Mouse (Mus musculus) cerebellum, adult 2 months (tissue): ENCODE data around the gene Nmrk2. TPM values are rescaled to one million over a fixed set of nuclear protein-coding genes. Genes with fewer than 3 reads are reported as not detected.

Experiments
- DNase-seq, 2 experiments: peaks; one replicate each; pipeline ENCODE4 v3.0.0; 2021
- H3K27ac ChIP-seq: fragments of 200-500 bp; 2 replicates; pipeline ENCODE4 v1.5.1; 2012; ENCODE audit warnings: low read length, control low read depth, inconsistent platforms; ENCODE audit not compliant: insufficient read depth
- H3K27me3 ChIP-seq: fragments of 200-500 bp; 2 replicates; pipeline ENCODE4 v1.6.1; 2012; ENCODE audit warnings: inconsistent platforms, mild to moderate bottlenecking, low read length, moderate library complexity; ENCODE audit not compliant: control insufficient read depth, insufficient read depth
- H3K4me1 ChIP-seq: fragments of 200-500 bp; 2 replicates; pipeline ENCODE4 v1.6.1; 2011; ENCODE audit warnings: low read length; ENCODE audit not compliant: control insufficient read depth, insufficient read depth
- H3K4me3 ChIP-seq: fragments of 200-500 bp; replicated peaks from 2 replicates; pipeline ENCODE3; 2011; ENCODE audit warnings: mild to moderate bottlenecking, low read depth, low read length, control low read depth; ENCODE audit not compliant: insufficient read depth
- CTCF ChIP-seq: fragments of 200-500 bp; IDR thresholded peaks from 2 replicates; pipeline ENCODE4 v1.5.1; 2011; ENCODE audit warnings: low read depth, mild to moderate bottlenecking, control low read depth, low read length, moderate library complexity, borderline replicate concordance; ENCODE audit not compliant: insufficient read depth
- POLR2A ChIP-seq: fragments of 200-500 bp; IDR thresholded peaks from 2 replicates; pipeline ENCODE4 v1.6.1; 2011; ENCODE audit warnings: low read length, control low read depth, borderline replicate concordance; ENCODE audit not compliant: insufficient read depth
- WGBS: fragments of 180-500 bp; shearing (Covaris S2); methylation state at CpG from one replicate; pipeline ENCODE4 v1.1.7; 2018; 5-methylcytosine and 5-hydroxymethylcytosine counted together
- polyA plus RNA-seq: library from polyadenylated mRNA; depleted of rRNA; stranded (reverse); fragments of >200 nt; gene quantifications from 2 replicates; pipeline ENCODE4 v1.2.3, GENCODE M21; 2012; rRNA removed

Gene Nmrk2
- polyA plus RNA-seq, 1 experiment: 0.16 TPM

DNA sequence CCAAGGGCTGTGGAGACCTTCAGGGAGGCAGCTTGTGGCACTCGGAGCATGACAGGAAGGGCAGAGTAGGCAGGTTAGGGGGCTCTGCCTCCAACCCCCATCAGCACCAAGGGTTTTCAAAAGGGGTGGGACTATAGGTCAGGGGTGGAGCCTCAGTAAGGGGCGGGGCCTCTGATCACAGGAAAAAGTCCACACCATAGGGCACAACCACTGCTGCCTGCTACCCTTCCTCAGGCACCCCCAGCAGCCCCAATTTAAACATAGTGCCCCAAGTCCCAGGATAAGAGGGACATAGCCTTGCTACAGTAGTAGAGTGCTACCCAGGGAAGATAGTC is 39.6 kb downstream of the Nmrk2 start:
- 65% methylated on average over 2 of the region's 2 CpGs for WGBS
- TF ChIP-seq POLR2A (no peak), CTCF (no peak)
- Histone ChIP-seq H3K27me3 (no peaks in the 10 kb centered on the region), H3K4me3 (no peak overlapping the region), H3K27ac (no peak overlapping the region), H3K4me1 (peaks cover 51% of the 10 kb centered on the region)
- DNase-seq: no peak

DNA sequence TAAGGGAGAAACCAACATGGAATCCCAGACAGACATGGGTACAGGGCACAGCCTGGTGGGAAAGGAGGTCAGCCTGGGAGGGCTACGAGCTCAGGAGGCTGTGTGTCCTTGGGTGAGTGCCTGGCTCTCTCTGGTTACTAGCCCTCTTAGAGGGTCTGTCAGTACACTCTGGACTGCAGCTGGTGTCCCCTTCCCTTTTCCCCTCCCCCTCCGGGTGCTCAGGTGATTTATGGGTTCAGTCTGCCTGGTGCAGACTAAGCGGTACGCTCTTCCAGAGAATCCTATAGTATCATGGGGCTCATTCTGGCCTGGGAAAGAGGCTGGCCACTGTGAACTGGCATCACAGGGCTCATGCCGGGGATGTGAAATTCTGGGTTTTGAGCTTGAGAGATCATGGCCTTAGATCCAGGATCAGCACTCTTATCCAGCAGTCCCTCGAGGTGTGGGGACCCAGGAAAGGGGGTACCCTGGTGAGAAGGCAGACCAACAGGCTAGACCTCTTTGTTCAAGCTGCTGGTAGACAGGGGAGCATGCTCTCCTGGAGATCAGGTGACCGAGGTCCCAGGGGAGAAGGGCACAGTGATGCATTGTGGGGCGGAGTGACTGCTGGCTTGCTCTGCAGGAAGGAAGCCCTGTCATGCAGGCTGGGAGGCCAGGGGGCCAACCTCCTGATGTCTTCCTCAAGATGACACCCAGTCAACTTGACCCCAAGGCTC is 40.1 kb downstream of the Nmrk2 start:
- no peak for TF ChIP-seq CTCF
- no peak for TF ChIP-seq POLR2A
- Histone ChIP-seq H3K4me3 (no peak overlapping the region), H3K4me1 (peaks cover 51% of the 10 kb centered on the region), H3K27ac (no peak overlapping the region), H3K27me3 (no peaks in the 10 kb centered on the region)
- WGBS: 83% methylated on average over 8 of the region's 8 CpGs
- DNase-seq: no peak

DNA sequence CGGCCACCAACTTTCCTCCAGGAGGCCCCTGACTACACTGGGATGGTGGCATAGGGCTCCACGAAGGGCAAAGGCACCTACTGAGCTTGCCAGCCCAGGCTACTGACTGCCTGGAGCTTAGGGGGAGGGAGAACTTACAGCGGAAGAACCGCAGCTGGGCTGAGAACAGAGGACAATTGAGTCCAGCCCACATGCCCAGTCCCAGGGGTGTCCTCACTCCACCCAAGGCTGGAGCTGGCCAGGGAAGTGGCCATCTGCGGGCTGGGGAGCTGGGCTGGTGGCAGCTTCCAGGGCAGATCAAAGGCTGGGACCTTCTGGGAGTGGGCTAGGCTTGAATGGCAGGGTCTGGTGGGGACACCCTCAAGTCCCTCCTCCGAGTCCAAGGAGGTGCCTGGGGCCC is 47.1 kb downstream of the Nmrk2 start:
- H3K4me3 ChIP-seq: no peak overlapping the region
- no peaks in the 10 kb centered on the region for H3K27me3 ChIP-seq
- peak overlapping the region; percentile 60; the same call in 1 of the 2 replicates for H3K27ac ChIP-seq
- no peak for DNase-seq
- no peak for TF ChIP-seq POLR2A
- peaks cover 6% of the 10 kb centered on the region for H3K4me1 ChIP-seq
- WGBS: 46% methylated on average over 6 of the region's 6 CpGs

- Histone ChIP-seq H3K4me3 (no peak overlapping the region), H3K27ac (no peak overlapping the region), H3K27me3 (no peaks in the 10 kb centered on the region), H3K4me1 (0 out of 2 replicates have a peak, but pooled peaks cover 4% of the 10 kb centered on the region)
- DNase-seq: no peak
- WGBS: 86% methylated on average over 12 of the region's 12 CpGs
- no peak for TF ChIP-seq CTCF
- TF ChIP-seq POLR2A: no peak
These were observed 47.5 kb downstream of the Nmrk2 start for GRCm38 (mm10) chr10:81154313-81154712.

- no peak for TF ChIP-seq POLR2A
- TF ChIP-seq CTCF: no peak
- 54% methylated on average over 12 of the region's 12 CpGs for WGBS
- no peak for DNase-seq
- Histone ChIP-seq H3K4me1 (0 out of 2 replicates have a peak, but pooled peaks cover 4% of the 10 kb centered on the region), H3K27me3 (no peaks in the 10 kb centered on the region), H3K4me3 (no peak overlapping the region), H3K27ac (no peak overlapping the region)
These were observed 49.2 kb downstream of the Nmrk2 start for GRCm38 (mm10) chr10:81152609-81153008.

DNA sequence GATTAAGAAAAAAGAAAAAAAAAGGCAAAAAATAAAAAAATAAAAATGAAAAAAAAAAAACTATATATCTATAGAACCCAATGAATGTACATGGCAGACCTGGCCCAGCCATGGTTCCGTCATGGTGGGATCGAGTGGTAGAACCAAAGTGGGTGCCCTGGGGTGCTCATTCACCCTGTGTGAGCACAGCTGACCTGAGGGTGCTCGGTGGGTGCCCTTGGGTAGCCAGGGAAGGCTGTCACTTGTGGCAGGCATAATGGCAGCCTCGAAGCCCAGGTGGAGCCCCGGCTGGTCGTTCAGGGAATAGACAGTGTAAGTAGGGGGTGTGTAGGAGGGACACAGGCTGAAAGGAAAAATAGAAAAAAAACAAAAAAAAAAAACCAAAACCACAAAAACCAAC is 50.6 kb downstream of the Nmrk2 start:
- WGBS: 52% methylated on average over 6 of the region's 6 CpGs
- Histone ChIP-seq H3K27ac (no peak overlapping the region), H3K4me3 (no peak overlapping the region), H3K27me3 (no peaks in the 10 kb centered on the region), H3K4me1 (0 out of 2 replicates have a peak, but pooled peaks cover 8% of the 10 kb centered on the region)
- TF ChIP-seq CTCF: no peak
- no peak for TF ChIP-seq POLR2A
- DNase-seq: no peak

Other genes with a start within 250 kb of the Nmrk2 start
- gene Gng7, start 187.1 kb downstream of the Nmrk2 start, polyA plus RNA-seq: 21.0 and 23.0 TPM in 2 replicates
- gene Diras1, start 176.4 kb downstream of the Nmrk2 start, polyA plus RNA-seq: 126 and 136 TPM in 2 replicates
- gene Slc39a3, start 164.6 kb downstream of the Nmrk2 start, polyA plus RNA-seq: 75.2 and 77.0 TPM in 2 replicates
- 231 and 240 TPM in 2 replicates for gene Sgta, start 141.9 kb downstream of the Nmrk2 start, polyA plus RNA-seq
- 54.7 and 55.3 TPM in 2 replicates for gene Thop1, start 132.0 kb downstream of the Nmrk2 start, polyA plus RNA-seq
- gene Creb3l3, start 103.2 kb downstream of the Nmrk2 start, polyA plus RNA-seq: 0.33 and 0.41 TPM in 2 replicates
- 161 and 187 TPM in 2 replicates for gene Map2k2, start 96.1 kb downstream of the Nmrk2 start, polyA plus RNA-seq
- 61.6 and 62.9 TPM in 2 replicates for gene Zbtb7a, start 66.8 kb downstream of the Nmrk2 start, polyA plus RNA-seq
- 34.8 and 36.0 TPM in 2 replicates for gene Pias4, start 34.1 kb downstream of the Nmrk2 start, polyA plus RNA-seq
- gene Eef2, start 25.4 kb downstream of the Nmrk2 start, polyA plus RNA-seq: 1,163 and 1,164 TPM in 2 replicates
- 70.7 and 73.0 TPM in 2 replicates for gene Dapk3, start 19.0 kb downstream of the Nmrk2 start, polyA plus RNA-seq
- not detected in 2 replicates for gene 4930442H23Rik, start 18.2 kb downstream of the Nmrk2 start, polyA plus RNA-seq
- 115 and 122 TPM in 2 replicates for gene Atcay, start 28.8 kb upstream of the Nmrk2 start, polyA plus RNA-seq
- 77.6 and 79.6 TPM in 2 replicates for gene Zfr2, start 31.1 kb upstream of the Nmrk2 start, polyA plus RNA-seq
- 124 and 141 TPM in 2 replicates for gene Matk, start 50.9 kb upstream of the Nmrk2 start, polyA plus RNA-seq
- gene Mrpl54, start 64.9 kb upstream of the Nmrk2 start, polyA plus RNA-seq: 81.4 and 84.9 TPM in 2 replicates
- 61.8 and 63.9 TPM in 2 replicates for gene Apba3, start 64.9 kb upstream of the Nmrk2 start, polyA plus RNA-seq
- 0.51 and 1.2 TPM in 2 replicates for gene Tjp3, start 89.5 kb upstream of the Nmrk2 start, polyA plus RNA-seq
- gene Pip5k1c, start 90.9 kb upstream of the Nmrk2 start, polyA plus RNA-seq: 288 and 314 TPM in 2 replicates
- gene Cactin, start 119.1 kb upstream of the Nmrk2 start, polyA plus RNA-seq: 36.3 and 36.9 TPM in 2 replicates
- 2.2 and 3.2 TPM in 2 replicates for gene Tbxa2r, start 126.7 kb upstream of the Nmrk2 start, polyA plus RNA-seq
- gene Gipc3, start 141.2 kb upstream of the Nmrk2 start, polyA plus RNA-seq: 0.97 and 1.0 TPM in 2 replicates
- gene Hmg20b, start 148.4 kb upstream of the Nmrk2 start, polyA plus RNA-seq: 42.7 and 43.4 TPM in 2 replicates
- gene Mfsd12, start 155.4 kb upstream of the Nmrk2 start, polyA plus RNA-seq: 34.8 and 35.0 TPM in 2 replicates
- gene 4930404N11Rik, start 163.8 kb upstream of the Nmrk2 start, polyA plus RNA-seq: 0.24 and 0.36 TPM in 2 replicates
- 75.8 and 81.5 TPM in 2 replicates for gene Fzr1, start 176.5 kb upstream of the Nmrk2 start, polyA plus RNA-seq
- gene Dohh, start 182.4 kb upstream of the Nmrk2 start, polyA plus RNA-seq: 87.7 and 93.1 TPM in 2 replicates
- gene Gm48551, start 182.4 kb upstream of the Nmrk2 start, polyA plus RNA-seq: 10.2 and 10.8 TPM in 2 replicates
- gene Gm48552, start 187.0 kb upstream of the Nmrk2 start, polyA plus RNA-seq: 10.7 and 13.8 TPM in 2 replicates
- gene Smim24, start 191.0 kb upstream of the Nmrk2 start, polyA plus RNA-seq: 1.2 and 1.7 TPM in 2 replicates